Mouse (Mus musculus): ENCODE measurements at regions not wholly inside any gene's neighbourhood (a gene's known extent, or its start where the extent isn't known, plus 50 kb on each side); places are given as distances from the start of the nearest gene placed in this dataset.

- Histone ChIP-seq H3K4me1 (ENCODE audit: control insufficient read depth, insufficient read depth, low read length) (peaks cover 4% of the 10 kb centered on the region; the same call in 1 of the 2 replicates), H3K27ac (ENCODE audit: control insufficient read depth, insufficient read depth, low read depth, low read length, poor library complexity) (no peak overlapping the region), H3K4me3 (replicated peaks; ENCODE audit: control insufficient read depth, low read depth, low read length) (no peak overlapping the region)
- 74% methylated on average over 7 of the region's 7 CpGs for WGBS
- no peak for TF ChIP-seq POLR2A (IDR thresholded peaks at IDR 0.05; ENCODE audit: borderline replicate concordance, control insufficient read depth, low read depth, low read length)
- no peak for TF ChIP-seq CTCF (IDR thresholded peaks at IDR 0.05; ENCODE audit: control insufficient read depth, insufficient read depth, low read length)
Observed at GRCm38 (mm10) chr3:9960696-9961095, 127.2 kb upstream of the Gm9833 start.

All from bone marrow, adult 2 months (tissue).